Mouse (Mus musculus): Measurements from ENCODE around the gene Elac2.

- TF ChIP-seq CTCF (conservative IDR thresholded peaks at IDR 0.05; ENCODE audit: insufficient read depth, insufficient read length, low read depth, low read length) (no peak), POLR2A (IDR thresholded peaks at IDR 0.05; ENCODE audit: low read depth, low read length) (no peak)
Observed at GRCm38 (mm10) chr11:64949782-64950181, 29.1 kb upstream of the Elac2 start.
